8 mouse cellular contexts compared by ENCODE assay signal in the genomic region with DNA sequence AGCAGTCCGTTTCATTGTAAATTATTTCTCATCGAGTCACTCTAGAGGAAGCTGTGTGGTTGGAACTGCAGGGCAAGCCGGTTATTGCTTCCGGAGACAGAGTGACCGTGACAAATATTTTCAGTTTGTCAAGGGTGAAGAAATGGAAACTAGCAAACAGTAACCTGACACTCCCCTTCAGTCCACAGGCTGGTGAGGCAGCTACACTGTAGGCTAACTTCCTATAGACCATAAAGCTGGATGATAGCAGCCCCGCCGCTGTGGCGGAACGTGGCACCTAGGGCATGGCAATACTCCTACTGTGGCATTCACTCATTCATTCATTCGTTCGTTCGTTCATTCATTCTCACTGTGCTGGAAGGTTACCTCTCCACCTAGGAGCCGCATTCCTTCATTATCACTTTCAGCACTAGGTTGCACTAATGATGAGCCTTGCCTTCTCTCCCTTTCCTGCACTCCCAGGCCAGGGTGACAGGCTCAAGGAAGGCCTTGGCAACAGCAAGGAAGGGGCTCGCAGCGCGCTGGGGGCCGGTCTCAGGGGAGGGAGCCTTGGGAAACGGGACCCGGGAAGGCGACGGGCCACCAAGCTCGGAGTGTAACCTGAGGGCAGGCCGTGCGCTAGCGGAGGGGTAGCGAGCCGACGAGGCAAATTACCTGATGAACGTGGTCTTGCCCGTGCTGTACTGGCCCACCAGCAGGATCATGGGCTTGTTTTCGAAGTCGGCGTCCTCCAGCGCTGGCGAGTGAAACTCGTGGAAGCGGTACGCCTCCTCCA. TPM values are rescaled to one million over a fixed set of nuclear protein-coding genes. Genes with fewer than 3 reads are reported as not detected.
DNase-seq lines count a peak whose midpoint lies in the region; ATAC-seq and TF ChIP-seq lines count a peak whose summit lies in the region.

No protein-coding gene starts in this region.

- dilution Hi-C loops in CH12.LX (cut with MboI; ENCODE audit: extremely low pct_ligation_motif_present, extremely low pct_unique_long_range_greater_than_20kb, low sequenced_read_pairs): no loop called here

- H3K79me2 ChIP-seq in CH12.LX (replicated peaks; ENCODE audit: control insufficient read depth, extremely low read depth, insufficient read depth, poor library complexity, severe bottlenecking) (no peaks in the 10 kb centered on the region), macrophage (ENCODE audit: inconsistent target) (peaks cover 65% of the 10 kb centered on the region)

- in situ Hi-C loops in CH12.LX (cut with MboI; ENCODE audit: low pct_ligation_motif_present, low pct_unique_long_range_greater_than_20kb, low sequenced_read_pairs): no loop called here

- H3K27ac ChIP-seq in heart, embryonic 10.5 days: peak overlapping the region; percentile 92
- H3K27ac ChIP-seq in CH12.LX (ENCODE audit: insufficient read depth, low read depth) (no peak overlapping the region), macrophage (peak overlapping the region; percentile 89)
- H3K27ac ChIP-seq in embryonic fibroblast, embryonic 13.5 days (ENCODE audit: insufficient read depth, low read length): no peak overlapping the region
- H3K27ac ChIP-seq in intestine, postnatal 0 days (ENCODE audit: low read depth, low read length): peak overlapping the region; percentile 85
- H3K27ac ChIP-seq in stomach, postnatal 0 days (replicated peaks): peak overlapping the region; percentile 85

- H3K9me3 ChIP-seq in heart, embryonic 10.5 days: no peaks in the 10 kb centered on the region
- peaks cover 3% of the 10 kb centered on the region for H3K9me3 ChIP-seq in CH12.LX (replicated peaks; ENCODE audit: low read length)
- H3K9me3 ChIP-seq in intestine, postnatal 0 days (ENCODE audit: control insufficient read depth): no peaks in the 10 kb centered on the region
- H3K9me3 ChIP-seq in stomach, postnatal 0 days (ENCODE audit: control insufficient read depth, low read length): no peaks in the 10 kb centered on the region

- 2% methylated on average over 37 of the region's 38 CpGs for WGBS in heart, embryonic 10.5 days
- WGBS in intestine, postnatal 0 days: under 1% methylated on average over 38 of the region's 38 CpGs
- under 1% methylated on average over 38 of the region's 38 CpGs for WGBS in macrophage (ENCODE audit: missing documents)
- WGBS in stomach, postnatal 0 days: under 1% methylated on average over 38 of the region's 38 CpGs

- H3K36me3 ChIP-seq in heart, embryonic 10.5 days: peaks cover 14% of the 10 kb centered on the region; the same call in 1 of the 2 replicates
- peaks cover 0 to 12% of the 10 kb centered on the region in 2 experiments for H3K36me3 ChIP-seq in CH12.LX (replicated peaks in 1 of 2; ENCODE audit: control insufficient read depth in 1 of 2, insufficient read depth in 1 of 2, low read length in 1 of 2)
- H3K36me3 ChIP-seq in intestine, postnatal 0 days (ENCODE audit: control insufficient read depth, insufficient read depth): no peaks in the 10 kb centered on the region
- 0 out of 2 replicates have a peak, but pooled peaks cover 4% of the 10 kb centered on the region for H3K36me3 ChIP-seq in macrophage (ENCODE audit: inconsistent target)
- H3K36me3 ChIP-seq in stomach, postnatal 0 days (ENCODE audit: control insufficient read depth, insufficient read depth, low read length): no peaks in the 10 kb centered on the region

- H3K4me1 ChIP-seq in heart, embryonic 10.5 days: peaks cover 10% of the 10 kb centered on the region
- peaks cover under 1 to 44% of the 10 kb centered on the region in 2 experiments for H3K4me1 ChIP-seq in CH12.LX (ENCODE audit: control insufficient read depth in 1 of 2, insufficient read depth in 2 of 2)
- H3K4me1 ChIP-seq in embryonic fibroblast, embryonic 13.5 days (ENCODE audit: control insufficient read depth, insufficient read depth, low read length): no peaks in the 10 kb centered on the region; the same call in 1 of the 2 replicates
- no peaks in the 10 kb centered on the region for H3K4me1 ChIP-seq in intestine, postnatal 0 days (replicated peaks; ENCODE audit: control insufficient read depth, insufficient read depth, low read length)
- no peaks in the 10 kb centered on the region for H3K4me1 ChIP-seq in stomach, postnatal 0 days (replicated peaks; ENCODE audit: control insufficient read depth, insufficient read depth)

- H3K9ac ChIP-seq in CH12.LX (ENCODE audit: insufficient read depth, low read depth): peak overlapping the region; percentile 7
- H3K9ac ChIP-seq in intestine, postnatal 0 days (ENCODE audit: low read depth, low read length): peak overlapping the region; percentile 79
- H3K9ac ChIP-seq in stomach, postnatal 0 days (ENCODE audit: low read length): peak overlapping the region; percentile 77

- ATAC-seq in intestine, postnatal 0 days: peak; percentile 58
- ATAC-seq in stomach, postnatal 0 days (ENCODE audit: low FRiP score, low TSS enrichment): peak; percentile 80

- H3K27me3 ChIP-seq in heart, embryonic 10.5 days (ENCODE audit: insufficient read depth, poor library complexity, severe bottlenecking): no peaks in the 10 kb centered on the region
- no peaks in the 10 kb centered on the region for H3K27me3 ChIP-seq in CH12.LX (replicated peaks)
- no peaks in the 10 kb centered on the region for H3K27me3 ChIP-seq in intestine, postnatal 0 days (replicated peaks; ENCODE audit: control insufficient read depth, insufficient read depth, low read length)
- no peaks in the 10 kb centered on the region for H3K27me3 ChIP-seq in stomach, postnatal 0 days (ENCODE audit: control insufficient read depth, insufficient read depth, low read length)

- no peak for TF ChIP-seq POLR2A in CH12.LX (IDR thresholded peaks at IDR 0.05; ENCODE audit: low read depth, low read length)
- TF ChIP-seq POLR2A in embryonic fibroblast, embryonic 13.5 days (IDR thresholded peaks at IDR 0.05; ENCODE audit: low read depth, low read length): no peak

- DNase-seq in heart, embryonic 10.5 days (ENCODE audit: low spot score): no peak
- DNase-seq in heart, adult 9 months (ENCODE audit: low spot score in 2 of 2): no peak
- DNase-seq in CH12.LX (ENCODE audit: extremely low read depth): peak; percentile 42
- peak; percentile 65 for DNase-seq in stomach, postnatal 0 days (ENCODE audit: low spot score)
- no peak for DNase-seq in left cerebral cortex, adult 18-20 months (ENCODE audit: low spot score in 2 of 2)

- H3K4me3 ChIP-seq in heart, embryonic 10.5 days: peak overlapping the region; percentile 88
- H3K4me3 ChIP-seq in CH12.LX (replicated peaks in 1 of 3; ENCODE audit: low read depth in 2 of 3, low read length in 2 of 3, poor library complexity in 1 of 3) (peak overlapping the region; percentile 78 to 87 (median 79)), macrophage (ENCODE audit: inconsistent target) (peak overlapping the region; percentile 93)
- H3K4me3 ChIP-seq in embryonic fibroblast, embryonic 13.5 days (ENCODE audit: insufficient read depth, low read length): peak overlapping the region; percentile 77
- H3K4me3 ChIP-seq in intestine, postnatal 0 days (ENCODE audit: low read depth, low read length): peak overlapping the region; percentile 86
- peak overlapping the region; percentile 84 for H3K4me3 ChIP-seq in stomach, postnatal 0 days (ENCODE audit: low read depth, low read length)

- no peak for TF ChIP-seq CTCF in CH12.LX (conservative IDR thresholded peaks at IDR 0.05 in 1 of 2, IDR thresholded peaks at IDR 0.05 in 1 of 2; ENCODE audit: low read depth in 2 of 2, low read length in 2 of 2)
- TF ChIP-seq CTCF in embryonic fibroblast, embryonic 13.5 days (IDR thresholded peaks at IDR 0.05; ENCODE audit: borderline replicate concordance, insufficient read depth, low read length): no peak
- no peak for TF ChIP-seq CTCF in intestine, postnatal 0 days (IDR thresholded peaks at IDR 0.05; ENCODE audit: low read depth)
- TF ChIP-seq CTCF in stomach, postnatal 0 days (IDR thresholded peaks at IDR 0.05; ENCODE audit: low read depth): no peak

- no peak for TF ChIP-seq EP300 in CH12.LX (IDR thresholded peaks at IDR 0.05; ENCODE audit: low read length)
- TF ChIP-seq EP300 in stomach, postnatal 0 days (optimal IDR thresholded peaks at IDR 0.05): no peak

- no peak for TF ChIP-seq RAD21 in CH12.LX (IDR thresholded peaks at IDR 0.05; ENCODE audit: low read depth, low read length)

- H3K4me2 ChIP-seq in CH12.LX (ENCODE audit: insufficient read depth, low read depth, poor library complexity, severe bottlenecking): peak overlapping the region; percentile 42
- H3K4me2 ChIP-seq in intestine, postnatal 0 days (replicated peaks; ENCODE audit: low read depth): peak overlapping the region; percentile 99
- H3K4me2 ChIP-seq in stomach, postnatal 0 days (replicated peaks; ENCODE audit: low read depth): peak overlapping the region; percentile 99

TF ChIP-seq in CH12.LX, 34 proteins besides CTCF, POLR2A, EP300 and RAD21:
- no peak; the same call in 1 of the 2 replicates for TF ChIP-seq MAX (IDR thresholded peaks at IDR 0.05; ENCODE audit: low read length)
- peak; percentile 21; the same call in 1 of the 2 replicates for TF ChIP-seq UBTF (IDR thresholded peaks at IDR 0.05; ENCODE audit: low read depth, low read length)
- TF ChIP-seq MAZ (IDR thresholded peaks at IDR 0.05; ENCODE audit: low read depth, low read length): no peak
- TF ChIP-seq HCFC1 (IDR thresholded peaks at IDR 0.05; ENCODE audit: low read depth, low read length): peak; percentile 18; the same call in 1 of the 2 replicates
- peak; percentile 10; the same call in 1 of the 2 replicates for TF ChIP-seq ELF1 (IDR thresholded peaks at IDR 0.05; ENCODE audit: low read depth, low read length)
- TF ChIP-seq JUND (conservative IDR thresholded peaks at IDR 0.05; ENCODE audit: low read depth, low read length): no peak
- TF ChIP-seq BHLHE40 (IDR thresholded peaks at IDR 0.05; ENCODE audit: low read depth, low read length): 0 out of 2 replicates have a peak, but pooled peaks have one; percentile 25

RNA-seq across cellular contexts. Expression of gene Ehd4, which starts 0.6 kb away (rescaled TPM):
- polyA plus RNA-seq in heart, embryonic 10.5 days (2016; fragmentation: Nextera tagmentation; extraction: Ambion mirVana): 115 and 173 TPM in 2 replicates
- total RNA-seq in CH12.LX (2012; rRNA removed): 8.1 and 9.2 TPM in 2 replicates
- 9.6 and 9.8 TPM in 2 replicates for total RNA-seq in CH12.LX (2014; rRNA removed)
- 22.9 and 27.7 TPM in 2 replicates for polyA plus RNA-seq in CH12.LX (2012; ENCODE audit: insufficient read length, low read depth)
- 19.5 and 22.9 TPM in 2 replicates for polyA plus RNA-seq in embryonic fibroblast, embryonic 13.5 days (2011; ENCODE audit: insufficient read length, low read depth, missing spikeins)
- polyA plus RNA-seq in intestine, postnatal 0 days (2015; fragmentation: Nextera tagmentation; extraction: Ambion mirVana): 70.0 and 74.9 TPM in 2 replicates
- 100 to 1,000 TPM in 13 of 26 experiments, 10 to 100 TPM in 13; 30.2 to 195 (median 102) TPM for total RNA-seq in macrophage (2018; cell fraction: chromatin; rRNA removed)
- 100 to 1,000 TPM; 274 to 430 (median 371) TPM for total RNA-seq in macrophage (2018; cell fraction: cytosol; rRNA removed)
- 100 to 1,000 TPM in 25 of 26 experiments, 10 to 100 TPM in 1; 98.0 to 295 (median 201) TPM for total RNA-seq in macrophage (2018; cell fraction: nucleus; rRNA removed)
- 253 to 336 TPM (median 297 TPM) in 3 replicates for polyA plus RNA-seq in macrophage (2018)
- polyA plus RNA-seq in stomach, postnatal 0 days (2015; fragmentation: Nextera tagmentation; extraction: Ambion mirVana): 65.6 and 75.1 TPM in 2 replicates
- total RNA-seq in left cerebral cortex, adult 18-20 months (2021): 10 to 100 TPM; 14.5 TPM

Comparison
In these comparisons a context has a peak if more than half of its experiments do, and no peak if none do; other contexts are left out.
1. DNase-seq: peak in CH12.LX (single experiment) and stomach, postnatal 0 days (single experiment); none in heart, embryonic 10.5 days (single experiment), heart, adult 9 months (0 of 2) and left cerebral cortex, adult 18-20 months (0 of 2).
2. H3K27ac ChIP-seq: peak in heart, embryonic 10.5 days (single experiment), intestine, postnatal 0 days (single experiment), macrophage (single experiment) and stomach, postnatal 0 days (single experiment); none in CH12.LX (single experiment) and embryonic fibroblast, embryonic 13.5 days (single experiment).
3. H3K4me2 ChIP-seq: peak in every context shown above with its lines; median percentile 99 in intestine, postnatal 0 days; 99 in stomach, postnatal 0 days; 42 in CH12.LX.
4. H3K9ac ChIP-seq: peak in every context shown above with its lines; median percentile 79 in intestine, postnatal 0 days; 77 in stomach, postnatal 0 days; 7 in CH12.LX.
5. Peak in every context shown above with its lines, with median percentiles within 50 percentile points of each other: H3K4me3 ChIP-seq.